Mouse (Mus musculus) spleen, postnatal 14 days (tissue): ENCODE data around the gene Haus2.

Source experiments
- DNase-seq, 2 experiments: peaks; one replicate each; pipeline ENCODE4 v3.0.0; 2021 to 2022; ENCODE audit warnings: low spot score in 2 of 2

Gene Haus2

GRCm38 (mm10) chr2:120616279-120617163 lies 7.3 kb downstream of the Haus2 start:
- DNase-seq, result no peak

GRCm38 (mm10) chr2:120619538-120619937 lies 10.4 kb downstream of the Haus2 start:
- DNase-seq, result no peak

GRCm38 (mm10) chr2:120622920-120623319 lies 13.7 kb downstream of the Haus2 start:
- no peak for DNase-seq

- no peak for DNase-seq
Observed at GRCm38 (mm10) chr2:120628076-120628865, 19.1 kb downstream of the Haus2 start.

GRCm38 (mm10) chr2:120628886-120629735 lies 19.9 kb downstream of the Haus2 start, which contains the start of gene Stard9:
Gene Stard9, plus strand, starts transcription at chr2:120629121.
- peak; percentile 93 to 95 for DNase-seq

GRCm38 (mm10) chr2:120630246-120630645 lies 21.1 kb downstream of the Haus2 start:
- DNase-seq, result no peak

- no peak for DNase-seq
Observed at GRCm38 (mm10) chr2:120630655-120631054, 21.5 kb downstream of the Haus2 start.

- no peak for DNase-seq
Observed at GRCm38 (mm10) chr2:120631521-120631920, 22.3 kb downstream of the Haus2 start.

GRCm38 (mm10) chr2:120631957-120632356 lies 22.8 kb downstream of the Haus2 start:
- no peak for DNase-seq

- DNase-seq, result no peak
Observed at GRCm38 (mm10) chr2:120640835-120641234, 31.7 kb downstream of the Haus2 start.

- no peak for DNase-seq
Observed at GRCm38 (mm10) chr2:120643836-120644235, 34.7 kb downstream of the Haus2 start.

GRCm38 (mm10) chr2:120646777-120647176 lies 37.6 kb downstream of the Haus2 start:
- DNase-seq, result no peak

GRCm38 (mm10) chr2:120652256-120652924 lies 43.2 kb downstream of the Haus2 start:
- DNase-seq, result no peak

- DNase-seq, result no peak
Observed at GRCm38 (mm10) chr2:120652925-120653284, 43.7 kb downstream of the Haus2 start.

GRCm38 (mm10) chr2:120654693-120655092 lies 45.5 kb downstream of the Haus2 start:
- no peak for DNase-seq

- DNase-seq, result no peak
Observed at GRCm38 (mm10) chr2:120655905-120656304, 46.7 kb downstream of the Haus2 start.

- no peak for DNase-seq
Observed at GRCm38 (mm10) chr2:120656711-120657110, 47.5 kb downstream of the Haus2 start.

GRCm38 (mm10) chr2:120658486-120658885 lies 49.3 kb downstream of the Haus2 start:
- no peak for DNase-seq

- no peak for DNase-seq
Observed at GRCm38 (mm10) chr2:120659318-120659717, 50.1 kb downstream of the Haus2 start.

- no peak for DNase-seq
Observed at GRCm38 (mm10) chr2:120660486-120661078, 51.4 kb downstream of the Haus2 start.

- no peak for DNase-seq
Observed at GRCm38 (mm10) chr2:120662766-120663165, 53.6 kb downstream of the Haus2 start.
